Mouse (Mus musculus): Measurements from ENCODE around the gene Elmo2.
A peak's percentile ranks its signal among the peaks of the same experiment; 100 is the strongest.

The Elmo2 gene

DNA sequence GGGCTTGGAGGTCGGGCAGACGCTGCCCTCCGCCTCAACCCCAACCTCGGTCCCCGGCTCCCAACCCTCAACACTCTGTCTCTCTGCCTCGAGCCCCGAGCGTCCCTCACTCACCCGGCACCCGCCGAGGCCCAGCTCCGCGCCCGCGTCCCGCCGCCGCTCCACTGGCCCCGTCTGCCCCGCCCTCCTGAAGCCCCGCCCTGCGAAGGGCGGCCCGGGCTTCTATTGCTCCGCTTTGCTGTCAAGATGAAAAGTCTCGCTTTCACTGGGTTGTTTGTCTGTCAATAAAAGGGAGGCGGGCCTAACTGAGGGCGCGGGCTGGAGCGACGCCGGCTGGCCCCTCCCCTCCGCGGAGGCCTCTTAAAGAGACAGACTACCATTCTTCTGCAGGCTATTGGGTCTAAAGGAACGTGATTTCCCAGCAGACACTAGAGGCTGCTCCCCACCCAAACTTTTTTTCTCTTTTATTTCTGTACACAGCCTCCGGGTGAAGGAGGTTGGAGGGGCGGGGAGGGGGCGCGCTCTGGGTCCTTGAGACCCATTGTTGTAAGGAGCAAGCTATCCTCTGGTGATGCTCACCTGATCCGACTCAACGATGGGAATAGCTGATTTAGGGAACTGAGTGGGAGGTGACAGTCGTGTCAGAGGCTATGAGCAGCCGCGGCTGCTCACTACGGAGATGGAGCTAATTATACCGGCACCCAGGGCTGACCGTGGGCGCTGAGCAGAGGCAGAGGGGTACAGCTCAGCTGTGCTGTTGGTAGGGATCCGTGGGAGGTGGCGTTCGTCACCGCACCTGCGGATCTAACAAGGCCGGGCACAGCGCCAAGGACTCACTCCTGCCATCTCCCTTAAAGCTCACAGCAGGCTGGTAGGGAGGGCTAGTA lies at the start of gene Elmo2:
Gene Elmo2, minus strand, starts transcription at position 176 of the 887 bp plus-strand sequence.
- DNase-seq, result peak; percentile 100

DNA sequence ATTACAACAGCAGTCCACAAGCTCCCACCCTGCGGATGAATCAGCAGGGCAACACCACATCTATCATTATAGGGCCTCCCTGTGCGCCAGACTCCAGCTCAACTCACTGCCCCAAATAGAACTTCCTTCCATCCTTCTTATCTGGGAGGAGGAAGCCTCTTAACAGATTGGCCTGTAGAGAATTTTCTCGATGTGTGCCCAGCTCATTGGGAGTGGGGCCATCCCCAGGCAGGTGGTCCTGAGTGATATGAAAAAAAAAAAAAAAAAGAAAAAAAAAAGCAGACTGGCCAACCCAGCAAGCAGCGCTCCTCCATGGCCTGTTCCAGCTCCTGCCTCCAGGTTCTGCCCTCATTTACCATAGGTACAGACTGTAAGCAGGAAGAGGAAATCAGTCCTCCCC lies 49.7 kb upstream of the Elmo2 start:
- DNase-seq, result no peak

DNA sequence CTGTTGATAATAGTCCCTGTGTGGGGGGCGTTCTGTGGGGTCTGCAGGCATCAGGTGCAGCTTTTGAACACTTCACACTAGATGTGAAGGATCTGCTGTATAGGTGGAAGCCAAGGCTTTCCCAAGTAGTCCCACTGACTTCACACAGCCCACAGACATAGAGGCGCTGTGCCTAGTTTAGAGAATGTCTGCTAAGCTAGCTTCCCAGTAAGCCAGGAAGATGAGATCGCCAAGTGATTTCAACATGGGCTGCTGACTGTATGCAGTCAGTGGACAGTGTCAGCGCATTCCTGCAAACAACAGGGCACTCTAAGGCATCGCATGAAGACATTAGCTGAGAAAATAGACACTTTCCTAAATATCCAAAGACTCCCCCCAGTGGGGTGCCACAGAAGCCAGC lies 49.2 kb upstream of the Elmo2 start:
- DNase-seq, result no peak

DNA sequence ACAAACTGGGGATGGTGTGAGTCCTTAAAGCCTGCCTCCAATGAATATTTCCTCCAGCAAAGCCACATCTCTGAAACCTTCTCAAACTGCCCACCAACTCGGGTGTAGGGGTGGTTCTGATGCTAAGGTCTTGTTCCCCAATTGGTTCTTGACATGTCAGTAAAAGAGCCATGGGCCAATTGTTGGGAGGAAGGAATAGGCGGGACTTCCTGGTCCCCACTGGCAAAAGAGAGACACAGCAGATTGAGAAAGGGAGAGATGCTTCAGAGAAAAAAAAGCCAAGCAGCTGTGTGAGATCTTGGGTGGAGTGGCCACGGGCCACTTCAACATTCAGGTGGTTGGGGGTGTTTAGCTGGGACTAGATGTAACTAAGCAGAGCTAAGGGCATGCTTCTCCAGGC lies 44.8 kb upstream of the Elmo2 start:
- no peak for DNase-seq

DNA sequence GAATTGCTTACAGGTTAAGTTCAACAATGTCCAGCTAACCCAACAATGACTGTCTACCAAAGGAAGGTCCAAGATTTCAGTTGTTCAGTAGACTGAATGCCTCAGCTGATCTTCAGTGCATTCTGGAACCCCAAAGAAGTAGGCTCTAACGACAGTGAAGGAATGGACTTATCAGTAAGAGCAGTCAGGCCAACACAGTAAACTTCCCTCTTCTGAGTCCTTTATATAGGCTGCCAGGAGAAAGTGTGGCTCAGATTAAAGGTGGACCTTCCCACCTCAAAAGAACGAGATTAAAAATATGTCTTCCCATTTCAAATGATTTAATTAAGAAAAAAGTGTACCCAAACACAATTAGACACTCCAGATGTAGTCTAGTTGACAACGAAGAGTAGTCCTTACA lies 44.1 kb upstream of the Elmo2 start:
- no peak for DNase-seq

DNA sequence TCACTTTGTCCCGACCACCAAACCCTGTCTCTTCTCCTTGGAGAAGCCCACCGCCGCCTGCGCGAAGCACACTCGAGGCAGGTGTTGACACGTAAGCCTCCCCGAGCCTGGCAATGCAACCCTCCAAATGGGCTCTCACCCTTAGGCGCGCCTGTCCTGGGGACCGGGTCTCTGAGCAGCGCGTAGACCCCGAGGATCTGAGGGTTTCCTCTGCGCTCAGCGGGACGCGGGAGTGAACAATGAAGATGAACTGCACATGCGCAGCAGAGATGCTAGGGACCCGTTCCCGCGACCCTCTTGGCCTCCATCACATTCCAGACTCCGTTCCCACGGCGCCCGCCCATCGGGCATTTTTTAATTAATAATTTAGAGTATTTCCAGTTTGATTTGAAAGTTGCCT lies 42.2 kb upstream of the Elmo2 start, which contains the start of gene Zfp663:
Gene Zfp663, minus strand, starts transcription at position 234 of the 400 bp plus-strand sequence.
- DNase-seq, result no peak

DNA sequence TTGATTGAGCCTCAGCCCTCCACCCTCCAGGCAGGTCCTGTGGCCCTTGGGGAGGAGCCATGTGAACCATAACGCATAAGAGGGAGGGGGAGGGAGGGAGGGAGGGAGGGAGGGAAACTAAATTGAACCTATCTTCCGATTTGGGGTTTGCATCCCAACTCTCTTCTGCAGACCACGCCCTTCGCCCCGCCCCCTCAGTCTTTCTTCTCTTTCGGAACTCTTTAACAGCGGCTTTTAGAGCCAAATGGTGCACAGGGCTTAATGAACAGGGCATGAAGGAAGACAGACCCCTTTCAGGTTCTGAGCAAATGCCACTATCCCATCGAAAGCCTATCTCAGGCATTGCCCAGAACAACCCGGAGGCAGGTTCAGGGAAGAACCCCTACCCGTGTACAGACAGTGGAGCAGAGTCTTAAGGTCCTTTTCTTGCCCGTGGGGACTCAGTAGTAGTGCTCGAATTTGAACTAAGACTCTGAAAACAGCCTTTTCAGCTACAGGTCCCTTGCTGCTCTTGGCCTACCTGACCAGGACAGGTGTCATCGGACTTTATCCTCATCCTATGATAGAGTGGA lies 41.7 kb upstream of the Elmo2 start:
- no peak for DNase-seq

DNA sequence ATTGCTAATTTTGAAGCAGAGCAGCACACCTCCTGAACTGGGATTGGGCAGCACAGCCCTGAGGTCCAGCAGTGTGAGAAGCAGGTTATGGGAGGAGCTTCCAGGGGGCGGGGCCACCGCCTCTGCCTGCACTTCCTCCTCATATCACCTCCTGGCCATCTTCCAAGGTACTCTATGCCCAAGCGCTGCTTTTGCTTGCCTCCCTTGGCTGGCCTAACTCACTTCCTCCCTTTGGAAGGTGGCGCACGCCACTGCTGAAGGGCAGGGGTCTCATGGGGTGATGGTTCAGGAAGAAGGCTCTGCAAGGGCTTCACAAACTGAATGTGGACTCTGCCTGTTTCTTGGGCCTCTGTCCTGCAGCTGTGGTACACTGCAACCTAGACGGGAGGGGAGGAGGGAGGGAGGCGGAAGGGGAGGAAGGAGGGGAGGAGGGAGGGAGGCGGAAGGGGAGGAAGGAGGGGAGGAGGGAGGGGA lies 40.8 kb upstream of the Elmo2 start:
- no peak for DNase-seq

DNA sequence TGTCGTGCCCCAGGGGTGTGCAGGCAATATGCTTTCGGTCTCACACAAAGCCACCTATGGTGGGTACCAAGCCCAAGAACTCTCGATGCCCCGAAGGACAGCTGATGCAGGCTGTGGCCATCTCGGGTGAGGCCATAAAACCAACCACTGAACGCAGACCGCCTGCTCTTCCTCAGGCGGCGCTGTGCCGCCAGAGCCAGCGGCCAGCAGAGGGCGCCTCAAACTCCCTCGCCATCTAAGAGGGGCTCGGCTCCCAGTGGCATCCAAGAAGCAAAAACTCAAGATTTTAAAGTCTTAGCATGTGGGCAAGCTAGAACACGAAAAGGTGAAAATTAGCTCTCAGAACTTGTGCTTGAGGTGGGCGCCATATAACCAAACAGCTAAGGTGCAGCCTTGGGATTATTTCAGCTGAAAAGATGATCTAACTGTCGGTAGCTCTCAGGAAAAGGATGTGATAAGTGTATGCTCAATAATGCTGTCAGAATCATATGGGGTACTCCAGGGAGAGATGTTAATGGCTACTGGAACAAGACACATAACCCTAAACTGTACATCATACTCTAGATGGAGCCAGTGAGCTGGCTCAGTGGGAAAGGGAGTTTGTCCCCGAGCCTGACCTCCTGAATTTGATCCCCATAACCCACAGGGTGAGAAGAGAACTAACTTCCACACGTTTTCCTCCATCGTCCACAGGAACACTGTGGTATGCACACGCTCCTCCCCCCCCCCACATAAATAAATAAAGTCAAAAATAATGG lies 38.2 kb upstream of the Elmo2 start:
- DNase-seq, result peak; percentile 57

DNA sequence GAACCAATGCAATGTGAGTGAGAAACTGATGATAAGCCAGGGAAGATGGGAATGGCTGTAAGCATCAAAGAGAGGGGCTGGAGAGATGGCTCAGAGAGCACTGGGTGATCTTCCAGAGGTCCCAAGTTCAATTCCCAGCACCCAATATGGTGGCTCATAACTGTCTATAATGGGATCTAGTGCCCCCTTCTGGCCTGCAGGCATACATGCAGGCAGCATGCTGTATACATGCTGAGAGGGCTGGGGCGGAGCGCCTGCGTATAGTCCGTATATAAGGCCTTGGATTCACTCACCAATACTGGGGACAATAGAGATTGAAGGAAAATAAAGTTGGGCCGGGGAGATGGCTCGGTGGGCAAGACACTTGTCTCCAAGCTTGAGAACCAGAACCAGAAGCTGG lies 37.0 kb upstream of the Elmo2 start:
- no peak for DNase-seq

DNA sequence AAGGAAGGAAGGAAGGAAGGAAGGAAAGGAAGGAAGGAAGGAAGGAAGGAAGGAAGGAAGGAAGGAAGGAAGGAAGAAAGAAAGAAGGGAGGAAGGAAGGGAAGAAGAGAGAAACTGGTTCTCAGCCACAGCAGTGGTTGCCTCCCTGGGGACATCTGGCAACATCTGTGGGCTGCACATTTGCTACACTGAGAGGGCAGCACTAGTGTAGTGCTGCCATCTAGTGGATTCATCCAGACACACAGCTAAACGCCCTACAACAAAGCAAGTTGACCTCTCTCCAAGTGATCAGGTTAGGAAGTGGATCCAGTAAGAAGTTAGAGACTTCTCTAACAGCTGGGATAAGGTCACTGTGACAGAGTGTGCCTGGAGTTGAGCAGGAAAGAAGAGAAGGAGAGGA lies 34.6 kb upstream of the Elmo2 start:
- peak; percentile 43 for DNase-seq

DNA sequence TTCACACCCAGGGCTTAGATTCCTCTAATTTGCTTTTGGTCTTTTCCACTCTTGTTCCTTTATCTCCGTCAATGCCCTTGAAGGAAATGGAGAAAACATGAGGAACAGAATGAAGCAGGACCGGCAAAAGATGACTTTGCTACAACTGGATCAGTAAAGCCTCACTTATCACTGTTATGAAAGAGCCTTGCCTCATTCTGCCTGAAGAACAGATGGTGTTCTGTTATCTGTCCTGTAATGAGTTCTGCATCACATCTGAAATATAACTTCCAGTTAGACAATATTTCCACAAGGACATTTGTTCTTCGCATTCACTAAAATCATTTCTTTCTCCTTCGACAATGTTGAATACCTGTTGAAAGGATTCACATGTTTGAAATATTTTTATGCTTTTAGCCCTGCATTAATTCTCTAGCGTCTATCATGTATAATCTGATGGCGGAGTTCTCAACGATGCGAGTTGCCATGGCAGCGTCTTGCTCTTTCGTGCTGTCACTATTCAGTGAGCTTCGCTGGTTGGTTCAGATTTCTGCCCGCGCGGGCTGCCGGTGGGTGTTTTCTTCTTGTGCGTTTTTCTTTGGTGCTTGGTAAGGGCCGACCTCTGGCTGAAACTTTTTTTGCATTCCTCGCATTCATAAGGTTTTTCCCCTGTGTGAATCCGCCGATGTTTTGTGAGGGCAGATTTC lies 25.7 kb upstream of the Elmo2 start:
- DNase-seq, result no peak

DNA sequence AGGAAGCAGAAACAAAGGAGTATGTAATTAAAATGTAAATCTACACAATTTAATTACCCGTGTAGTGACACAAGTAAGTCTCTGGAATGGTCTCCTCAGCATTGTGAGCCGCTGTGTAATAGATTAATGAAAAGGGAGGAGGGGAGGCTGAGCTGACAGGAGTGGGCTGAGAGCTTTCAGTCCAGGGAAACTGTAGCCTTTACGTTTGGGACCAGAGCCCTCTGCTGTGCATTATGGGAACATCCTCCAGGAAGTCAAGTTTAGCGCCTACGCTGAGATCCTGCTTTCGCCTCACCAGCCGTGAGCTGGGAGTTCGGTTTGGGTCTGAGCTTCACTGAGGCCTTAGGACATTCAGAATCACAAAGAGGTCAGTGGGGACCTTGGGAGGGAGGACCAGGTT lies 23.2 kb upstream of the Elmo2 start:
- DNase-seq, result peak; percentile 44

DNA sequence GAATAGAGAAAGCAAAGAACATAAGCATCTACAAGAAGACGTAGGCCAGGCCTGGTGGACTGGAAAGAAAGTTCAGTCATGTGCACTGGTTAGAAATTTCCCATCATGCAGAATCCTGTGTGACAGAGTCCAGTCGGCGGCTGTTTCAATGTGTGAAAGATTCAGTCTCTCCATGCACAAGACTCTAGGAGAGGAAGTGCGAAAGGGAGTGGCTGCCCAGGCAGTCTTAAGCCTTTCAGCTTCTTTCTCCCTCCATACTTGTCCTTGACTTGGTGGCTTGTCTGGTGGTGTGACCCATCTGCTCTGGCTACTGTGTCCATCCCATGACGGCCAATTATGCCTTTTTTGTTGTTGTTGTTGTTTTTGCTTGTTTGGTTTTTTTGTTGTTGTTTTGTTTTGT lies 19.9 kb upstream of the Elmo2 start:
- DNase-seq, result no peak

DNA sequence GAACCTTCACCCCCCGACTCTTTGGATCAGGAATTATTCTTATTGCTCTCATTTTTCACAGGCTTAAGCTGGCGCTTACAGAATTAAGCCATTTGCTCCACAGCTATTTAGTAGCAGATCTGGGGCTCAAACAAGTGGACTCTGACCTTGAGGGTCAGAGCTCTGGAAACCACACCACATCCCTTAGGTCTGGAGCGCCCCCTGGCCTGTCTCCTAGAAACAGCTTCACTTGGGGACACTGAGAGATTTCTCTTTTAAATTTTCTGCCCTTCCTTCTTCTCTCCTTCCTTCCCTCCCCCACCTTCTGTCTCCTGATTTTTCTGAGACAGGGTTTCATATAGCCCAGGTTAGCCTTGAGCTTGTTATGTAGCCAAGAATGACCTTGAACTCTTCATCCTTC lies 10.9 kb upstream of the Elmo2 start:
- peak; percentile 66 for DNase-seq

DNA sequence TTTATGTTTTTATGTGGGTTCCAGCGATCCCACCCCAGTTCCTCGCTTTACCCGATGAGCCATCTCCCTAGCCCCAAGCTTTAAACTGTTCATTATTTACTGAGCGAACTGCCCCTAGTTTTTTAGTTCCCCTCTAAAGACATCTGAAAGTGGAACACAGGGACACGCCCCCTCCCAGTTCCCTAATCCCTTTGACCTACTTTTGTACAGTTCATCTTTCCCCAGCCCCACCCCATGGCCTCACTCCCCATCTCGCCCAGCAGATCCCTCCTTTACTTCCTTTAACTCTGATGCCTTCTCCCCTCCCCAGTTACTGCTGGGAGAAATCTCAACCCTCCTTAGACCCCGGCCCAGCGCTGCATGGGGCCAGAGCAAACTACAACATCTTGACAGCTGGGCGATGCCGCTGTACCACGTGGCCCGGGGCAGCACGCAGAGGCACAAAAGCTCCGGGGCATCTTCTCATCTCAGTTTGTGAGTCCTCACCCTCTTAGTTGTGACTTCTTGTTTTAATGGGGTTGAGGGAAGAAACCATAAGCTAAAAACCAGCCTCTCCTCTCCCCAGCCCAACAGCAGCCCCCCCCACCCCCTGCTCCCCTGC lies 6.4 kb upstream of the Elmo2 start:
- no peak for DNase-seq

DNA sequence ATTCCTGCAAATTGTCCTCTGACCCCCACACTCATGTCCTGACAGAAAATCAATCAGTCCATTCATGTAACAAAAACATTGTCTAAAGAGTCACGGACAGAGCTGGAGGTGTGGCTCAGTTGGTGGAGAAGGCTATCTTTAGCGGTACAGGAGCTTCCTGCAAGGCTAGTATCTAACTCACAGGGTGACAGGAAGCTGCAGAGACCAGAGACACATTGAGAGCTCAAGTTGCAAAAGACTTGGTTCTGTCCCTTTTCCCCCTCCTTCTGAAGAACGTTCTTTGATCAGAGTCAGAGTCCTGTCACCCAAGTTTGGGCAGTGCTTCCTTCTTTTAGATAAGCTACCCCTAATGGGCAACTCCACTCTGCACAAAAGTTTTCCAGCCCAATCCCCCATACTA lies 3.4 kb upstream of the Elmo2 start:
- DNase-seq, result no peak

DNA sequence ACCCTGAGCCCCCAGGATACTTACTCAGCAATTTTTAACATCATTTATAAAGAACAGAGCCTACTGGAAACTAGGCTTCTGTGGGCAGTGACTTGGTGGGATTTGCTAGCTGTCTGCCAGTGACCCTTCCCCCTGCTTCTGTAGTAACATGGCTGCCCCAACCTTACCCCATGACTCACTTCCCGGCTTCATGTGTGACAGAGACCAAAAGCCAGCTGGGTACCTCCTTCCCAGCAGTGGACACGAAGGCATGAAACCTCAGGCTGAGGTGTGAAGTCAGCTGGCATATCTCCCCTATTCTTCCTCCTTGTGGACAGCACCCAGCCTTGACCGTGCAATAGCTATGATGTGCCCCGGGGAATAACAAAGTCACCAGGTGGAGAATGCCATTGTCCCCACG lies 2.5 kb upstream of the Elmo2 start:
- DNase-seq, result no peak

DNA sequence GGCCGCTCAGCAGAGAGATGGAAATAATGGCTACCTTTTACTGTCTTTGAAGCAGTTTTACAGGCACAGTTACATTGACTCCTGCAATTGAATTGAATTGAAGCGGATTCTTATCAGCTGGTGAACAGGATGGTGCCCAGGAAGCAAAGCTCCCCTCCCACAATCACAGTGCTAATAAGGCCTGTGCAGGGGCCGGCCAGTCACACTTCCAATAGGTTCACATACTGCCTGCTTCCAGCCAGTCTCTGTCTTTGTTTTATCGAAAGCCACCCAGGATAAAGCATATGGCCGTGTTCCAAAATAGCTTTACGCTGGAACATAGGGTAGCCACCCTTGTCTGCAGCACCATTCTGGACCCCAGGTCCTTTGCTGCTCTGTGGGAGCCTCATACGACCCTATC lies 1.1 kb upstream of the Elmo2 start:
- DNase-seq, result peak; percentile 58

DNA sequence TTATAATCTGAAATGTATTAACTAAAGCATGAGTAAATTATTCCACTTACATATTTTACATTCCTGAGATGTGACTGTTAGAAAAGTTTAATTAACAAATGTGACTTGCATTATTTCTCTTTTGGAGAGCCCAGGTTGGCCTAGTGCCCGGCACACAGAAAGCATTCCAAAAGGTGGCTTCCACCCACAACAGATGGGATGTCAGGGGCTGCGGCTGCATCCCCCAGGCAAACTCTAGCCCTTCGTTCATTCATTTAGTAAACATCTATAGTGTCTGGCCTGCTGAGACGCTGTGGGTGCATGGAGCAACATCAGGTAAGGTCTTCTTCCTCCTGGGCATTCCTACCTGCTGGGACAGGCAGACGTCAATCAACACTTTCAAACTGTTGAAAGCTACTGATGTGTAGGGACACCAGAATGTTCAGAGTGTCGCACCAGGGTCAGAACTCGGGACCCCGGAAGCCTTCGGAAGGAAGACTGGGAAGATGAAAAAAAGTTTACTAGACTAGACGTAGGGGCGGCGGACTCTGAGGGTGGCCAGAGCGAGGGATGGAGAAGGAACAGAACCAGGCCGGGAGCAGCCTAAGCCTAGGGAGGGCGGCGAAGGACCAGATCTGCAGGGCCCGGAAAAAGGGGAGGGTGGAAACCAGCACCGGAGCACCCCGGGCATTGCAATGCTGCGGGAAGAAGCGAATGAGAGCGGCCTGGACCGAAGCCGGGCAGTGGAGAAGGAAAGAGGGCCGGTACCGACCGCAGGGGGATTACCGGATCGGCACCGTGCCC lies 567 bp downstream of the Elmo2 start:
- peak; percentile 70 for DNase-seq

DNA sequence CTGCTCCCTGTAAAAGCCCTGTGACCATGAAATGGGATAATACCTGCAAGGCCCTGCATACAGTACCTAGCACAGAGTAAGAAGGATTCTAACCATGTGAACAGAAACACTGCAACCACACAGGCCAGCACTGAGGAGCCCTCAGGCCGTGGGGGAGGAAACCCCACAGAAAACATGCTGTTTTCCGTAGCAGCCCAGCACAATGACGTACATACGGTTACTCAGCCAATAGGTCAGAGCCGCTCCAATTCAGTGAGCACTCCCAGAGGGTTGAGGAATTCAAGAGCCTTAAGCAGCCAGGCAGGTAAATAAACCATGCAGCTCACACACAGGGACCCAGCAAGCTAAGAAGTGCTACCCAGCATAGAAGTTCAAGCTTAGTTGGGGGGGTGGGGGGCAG lies 2.4 kb downstream of the Elmo2 start:
- DNase-seq, result peak; percentile 71

DNA sequence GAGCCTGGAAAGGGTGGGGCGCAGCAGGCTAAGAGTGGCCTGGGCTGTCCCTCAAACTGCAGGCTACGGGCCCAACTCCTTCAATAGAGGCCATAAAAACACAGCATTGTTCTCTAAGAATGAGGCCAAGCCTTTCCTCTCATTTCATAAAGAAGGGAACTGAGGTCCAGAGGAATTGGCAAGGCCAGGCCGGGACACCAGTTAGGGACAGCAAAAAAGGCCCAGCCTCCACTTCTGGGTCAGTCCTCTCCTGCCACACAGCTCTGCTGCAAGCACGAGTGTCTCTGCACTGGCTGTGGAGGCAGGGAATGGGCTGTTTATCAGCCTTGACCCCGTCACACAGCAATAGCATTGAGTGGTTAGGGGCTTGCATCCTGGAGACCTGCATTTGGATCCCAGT lies 2.8 kb downstream of the Elmo2 start:
- peak; percentile 61 for DNase-seq
